Mouse (Mus musculus) hindbrain, embryonic 11.5 days (tissue): ENCODE measurements around the gene Grb7. TPM values are rescaled to one million over a fixed set of nuclear protein-coding genes. Genes with fewer than 3 reads are reported as not detected.

Experiments
- ATAC-seq: fragments of 200-750 bp; cut with Nextera tagmentation; 2 replicates; pipeline ENCODE4 v1.8.0; 2017; ENCODE audit warnings: mild to moderate bottlenecking, moderate TSS enrichment, moderate library complexity; ENCODE audit not compliant: low FRiP score
- DNase-seq: peaks from one replicate; pipeline ENCODE4 v3.0.0-alpha.2; 2015; ENCODE audit warnings: low spot score
- H3K27ac ChIP-seq: fragments of 300-500 bp; sonication (generic); 2 replicates; pipeline ENCODE4 v1.5.1; 2014; ENCODE audit warnings: mild to moderate bottlenecking, low read depth, low read length
- H3K27me3 ChIP-seq: fragments of 300-500 bp; sonication (generic); 2 replicates; pipeline ENCODE4 v1.6.1; 2014; ENCODE audit warnings: mild to moderate bottlenecking, low read length, moderate library complexity, mixed read lengths; ENCODE audit not compliant: control insufficient read depth, insufficient read depth
- H3K36me3 ChIP-seq: fragments of 300-500 bp; sonication (generic); 2 replicates; pipeline ENCODE4 v1.6.1; 2014; ENCODE audit warnings: mild to moderate bottlenecking, low read length, moderate library complexity, mixed read lengths; ENCODE audit not compliant: control insufficient read depth, insufficient read depth
- H3K4me1 ChIP-seq: fragments of 300-500 bp; sonication (generic); replicated peaks from 2 replicates; pipeline ENCODE4 v1.6.1; 2014; ENCODE audit warnings: low read length, mixed read lengths; ENCODE audit not compliant: control insufficient read depth, insufficient read depth
- H3K4me2 ChIP-seq: fragments of 300-500 bp; sonication (generic); replicated peaks from 2 replicates; pipeline ENCODE4 v1.6.1; 2014; ENCODE audit warnings: mild to moderate bottlenecking, low read depth, low read length
- H3K4me3 ChIP-seq: fragments of 300-500 bp; sonication (generic); 2 replicates; pipeline ENCODE4 v1.5.1; 2014; ENCODE audit warnings: low read depth, low read length
- H3K9ac ChIP-seq: fragments of 300-500 bp; sonication (generic); 2 replicates; pipeline ENCODE4 v1.6.1; 2014; ENCODE audit warnings: low read depth, low read length
- H3K9me3 ChIP-seq: fragments of 300-500 bp; sonication (generic); 2 replicates; pipeline ENCODE4 v1.6.1; 2016; ENCODE audit warnings: low read length; ENCODE audit not compliant: control insufficient read depth
- WGBS: fragments of 180-500 bp; shearing (Covaris S2); extraction: QIAGEN DNeasy Blood & Tissue Kit; methylation state at CpG from one replicate; pipeline ENCODE4 v1.1.7; 2014; 5-methylcytosine and 5-hydroxymethylcytosine counted together
- polyA plus RNA-seq: library from polyadenylated mRNA; unstranded; fragments of >200 nt; fragmentation: Nextera tagmentation; extraction: Ambion mirVana; gene quantifications from 2 replicates; pipeline ENCODE4 v1.2.1, GENCODE M21; 2014

Grb7 gene
- polyA plus RNA-seq, 1 experiment from 2014 or later, result 2.1 TPM

DNA sequence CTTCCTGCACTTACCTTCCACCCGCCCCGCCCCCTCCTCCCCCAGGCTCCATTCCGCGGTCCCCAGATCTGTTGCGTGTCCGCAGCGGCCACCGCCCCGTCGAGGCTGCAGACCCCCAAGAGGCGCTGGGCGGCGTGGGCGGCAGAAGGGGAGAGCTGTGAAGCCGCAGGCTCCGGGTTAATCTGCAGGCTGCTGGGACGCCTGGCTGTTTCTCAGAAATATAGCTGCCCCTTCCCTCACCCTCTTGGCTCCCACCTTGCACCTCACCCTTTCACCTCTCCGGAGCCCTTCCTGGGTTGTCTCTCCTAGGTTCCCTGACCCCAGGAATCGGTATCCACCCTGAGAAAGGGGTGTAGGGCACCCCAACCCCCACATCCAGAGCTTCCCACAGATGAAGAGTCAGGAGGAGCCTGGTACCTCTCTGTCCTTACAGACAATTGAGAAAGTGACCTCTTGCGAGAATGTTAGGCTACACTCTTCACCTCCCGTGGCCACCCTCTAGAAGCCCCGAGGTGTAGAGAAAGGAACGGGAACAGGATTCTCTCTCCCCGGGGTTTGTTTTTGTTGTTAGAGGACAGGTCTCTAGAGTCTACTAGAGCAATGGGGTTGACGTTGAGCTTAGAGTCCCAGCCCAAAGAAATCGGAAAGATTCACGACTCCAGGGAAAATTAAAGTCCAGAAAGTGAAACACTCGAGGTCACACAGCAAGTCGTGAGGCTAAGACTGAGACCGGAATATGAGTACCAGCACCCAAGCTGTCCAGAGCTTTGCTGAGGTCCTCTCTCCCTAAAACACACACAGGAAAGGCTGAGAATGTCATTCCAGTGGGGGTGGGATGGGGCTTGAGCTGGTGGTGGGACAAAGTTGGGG is 12.2 kb downstream of the Grb7 start:
- Histone ChIP-seq H3K4me3 (peak overlapping the region; percentile 51), H3K9ac (peak overlapping the region; percentile 56), H3K36me3 (no peaks in the 10 kb centered on the region), H3K4me2 (peak overlapping the region; percentile 89), H3K9me3 (no peaks in the 10 kb centered on the region), H3K27me3 (peaks cover 24% of the 10 kb centered on the region), H3K27ac (no peak overlapping the region), H3K4me1 (no peaks in the 10 kb centered on the region)
- WGBS, result 3% methylated on average over 26 of the region's 30 CpGs
- ATAC-seq (peak; percentile 17; the same call in 1 of the 2 replicates), DNase-seq (peak; percentile 47)

DNA sequence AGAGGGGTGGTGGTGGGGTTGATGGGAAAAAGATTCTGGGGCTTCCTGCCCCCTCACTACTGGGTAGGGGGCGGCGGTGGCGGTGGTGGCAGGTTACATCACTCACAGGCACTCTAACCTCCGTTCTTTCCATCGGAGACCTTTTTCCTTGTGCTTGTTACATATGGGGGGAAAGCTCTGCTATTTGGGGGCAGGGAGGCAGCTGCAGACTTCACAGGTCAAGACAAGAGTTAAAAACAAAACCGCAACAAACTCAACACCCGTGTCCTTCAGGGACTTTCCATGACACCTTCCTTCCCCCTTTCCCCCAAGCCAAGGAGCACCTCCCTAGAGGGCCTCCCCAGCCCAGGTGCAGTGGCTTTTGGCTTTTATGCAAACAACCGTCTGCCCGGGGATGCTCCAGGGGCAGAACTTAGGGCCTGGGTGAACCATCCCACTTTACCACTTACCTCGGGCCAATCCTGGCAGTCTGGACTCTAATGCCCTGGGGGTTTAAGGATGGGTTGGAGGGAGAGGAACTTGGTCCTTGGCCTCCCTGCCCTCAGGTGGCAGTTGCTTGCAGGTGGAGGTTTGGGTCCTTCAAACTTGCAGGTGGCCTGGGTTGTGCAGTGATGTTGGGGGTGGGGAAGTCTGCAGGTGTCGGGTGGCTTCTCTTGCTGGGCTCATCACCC is 13.0 kb downstream of the Grb7 start:
- 0 out of 2 replicates have a peak overlapping the region, but pooled peaks have one; percentile 3 for H3K4me2 ChIP-seq
- 21% methylated on average over 11 of the region's 11 CpGs for WGBS
- no peaks in the 10 kb centered on the region for H3K4me1 ChIP-seq
- no peak overlapping the region for H3K27ac ChIP-seq
- H3K9me3 ChIP-seq, result no peaks in the 10 kb centered on the region
- no peak overlapping the region for H3K4me3 ChIP-seq
- no peak for ATAC-seq
- peaks cover 24% of the 10 kb centered on the region for H3K27me3 ChIP-seq
- no peak for DNase-seq
- no peak overlapping the region for H3K9ac ChIP-seq
- H3K36me3 ChIP-seq, result no peaks in the 10 kb centered on the region

GRCm38 (mm10) chr11:98459860-98460259 is 13.7 kb downstream of the Grb7 start:
- no peaks in the 10 kb centered on the region for H3K36me3 ChIP-seq
- no peak overlapping the region for H3K4me3 ChIP-seq
- H3K9ac ChIP-seq, result no peak overlapping the region
- DNase-seq, result no peak
- no peak overlapping the region for H3K27ac ChIP-seq
- ATAC-seq, result no peak
- H3K27me3 ChIP-seq, result peaks cover 24% of the 10 kb centered on the region
- H3K9me3 ChIP-seq, result no peaks in the 10 kb centered on the region
- no peaks in the 10 kb centered on the region for H3K4me1 ChIP-seq
- 83% methylated on average over 9 of the region's 9 CpGs for WGBS
- H3K4me2 ChIP-seq, result no peak overlapping the region

- Histone ChIP-seq H3K4me2 (no peak overlapping the region), H3K4me3 (no peak overlapping the region), H3K36me3 (no peaks in the 10 kb centered on the region), H3K4me1 (no peaks in the 10 kb centered on the region), H3K27ac (no peak overlapping the region), H3K9ac (no peak overlapping the region), H3K27me3 (peaks cover 24% of the 10 kb centered on the region), H3K9me3 (no peaks in the 10 kb centered on the region)
- DNase-seq, result no peak
- 50% methylated on average over 6 of the region's 6 CpGs for WGBS
- no peak for ATAC-seq
Measured at GRCm38 (mm10) chr11:98461109-98461720, 15.0 kb downstream of the Grb7 start.

DNA sequence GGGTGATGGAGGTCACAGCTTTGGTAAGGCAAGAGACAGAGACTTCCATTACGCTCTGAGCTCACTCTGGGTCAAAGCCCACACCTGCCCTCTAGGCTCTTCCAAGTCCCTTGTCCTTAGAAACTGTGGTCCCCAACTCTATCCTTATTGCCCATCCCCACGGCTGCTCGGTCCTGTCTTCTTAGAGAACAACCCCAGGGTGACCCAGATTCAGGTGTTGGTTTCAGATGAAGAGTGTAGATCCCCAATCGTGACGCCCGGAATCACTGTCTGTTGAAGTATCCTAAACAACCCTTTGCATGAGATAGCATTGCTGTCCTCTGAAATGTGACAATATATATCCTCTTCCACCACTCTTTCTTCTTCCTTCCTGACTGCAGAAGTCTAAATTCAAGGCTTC is 16.1 kb downstream of the Grb7 start:
- H3K27ac ChIP-seq, result no peak overlapping the region
- 92% methylated on average over 6 of the region's 6 CpGs for WGBS
- no peak for ATAC-seq

DNA sequence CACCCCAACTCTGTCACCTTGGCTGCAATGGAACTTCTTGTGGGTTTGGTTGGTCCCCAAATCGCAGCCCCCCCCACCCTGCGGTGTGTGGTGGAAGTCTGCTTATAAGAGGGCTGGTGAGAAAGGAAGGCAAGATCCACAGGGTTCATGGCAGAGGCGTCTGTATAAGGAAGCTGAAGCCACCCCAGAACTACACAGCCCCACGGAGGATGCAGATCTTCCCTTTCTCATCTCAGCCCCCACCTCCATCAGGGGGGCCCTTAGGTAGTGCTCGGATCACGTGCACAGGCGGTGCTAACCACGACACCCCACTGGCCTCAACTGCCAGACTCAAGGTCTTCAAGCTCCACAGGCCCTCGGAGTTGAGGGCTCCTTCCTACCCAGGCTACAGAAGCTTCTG is 17.7 kb downstream of the Grb7 start:
- Histone ChIP-seq H3K4me3 (no peak overlapping the region), H3K27me3 (peaks cover 10% of the 10 kb centered on the region), H3K36me3 (no peaks in the 10 kb centered on the region), H3K9ac (no peak overlapping the region), H3K4me2 (no peak overlapping the region), H3K9me3 (no peaks in the 10 kb centered on the region), H3K27ac (no peak overlapping the region), H3K4me1 (no peaks in the 10 kb centered on the region)
- no peak for ATAC-seq
- DNase-seq, result no peak
- WGBS, result 89% methylated on average over 9 of the region's 9 CpGs

More for the DNA sequence above, 16.1 kb downstream of the Grb7 start:
- Histone ChIP-seq H3K4me2 (no peak overlapping the region), H3K9ac (no peak overlapping the region), H3K4me3 (no peak overlapping the region), H3K27me3 (peaks cover 22% of the 10 kb centered on the region), H3K4me1 (no peaks in the 10 kb centered on the region), H3K9me3 (no peaks in the 10 kb centered on the region), H3K36me3 (no peaks in the 10 kb centered on the region)
- DNase-seq, result no peak

GRCm38 (mm10) chr11:98464516-98464915 is 18.3 kb downstream of the Grb7 start:
- H3K9ac ChIP-seq, result no peak overlapping the region
- no peak overlapping the region for H3K4me3 ChIP-seq
- no peak overlapping the region for H3K4me2 ChIP-seq
- no peaks in the 10 kb centered on the region for H3K4me1 ChIP-seq
- ATAC-seq (no peak), DNase-seq (no peak)
- H3K36me3 ChIP-seq, result no peaks in the 10 kb centered on the region
- H3K27ac ChIP-seq, result no peak overlapping the region
- no peaks in the 10 kb centered on the region for H3K9me3 ChIP-seq
- peaks cover 4% of the 10 kb centered on the region for H3K27me3 ChIP-seq
- WGBS, result 86% methylated on average over 6 of the region's 6 CpGs

GRCm38 (mm10) chr11:98469761-98470714 is 23.8 kb downstream of the Grb7 start:
- H3K4me3 ChIP-seq, result no peak overlapping the region
- no peaks in the 10 kb centered on the region for H3K36me3 ChIP-seq
- no peak overlapping the region for H3K27ac ChIP-seq
- DNase-seq (no peak), ATAC-seq (no peak)
- H3K4me1 ChIP-seq, result no peaks in the 10 kb centered on the region
- H3K9ac ChIP-seq, result no peak overlapping the region
- no peak overlapping the region for H3K4me2 ChIP-seq
- no peaks in the 10 kb centered on the region for H3K9me3 ChIP-seq
- H3K27me3 ChIP-seq, result no peaks in the 10 kb centered on the region
- WGBS, result 84% methylated on average over 22 of the region's 22 CpGs
